Mouse (Mus musculus) intestine, embryonic 14.5 days (tissue): ENCODE measurements around the gene Eri3. TPM values are rescaled to one million over a fixed set of nuclear protein-coding genes. Genes with fewer than 3 reads are reported as not detected.
A peak's percentile ranks its signal among the peaks of the same experiment; 100 is the strongest.

Experiments
- ATAC-seq: fragments of 200-750 bp; cut with Nextera tagmentation; replicated peaks from 2 replicates; pipeline ENCODE4 v1.8.0; 2017; ENCODE audit warnings: low read depth, moderate number of reproducible peaks, moderate TSS enrichment, moderate library complexity; ENCODE audit not compliant: low FRiP score, low TSS enrichment
- DNase-seq: peaks from one replicate; pipeline ENCODE4 v3.0.0-alpha.2; 2018; ENCODE audit warnings: low spot score
- H3K27ac ChIP-seq: fragments of 300-500 bp; sonication (generic); 2 replicates; pipeline ENCODE4 v1.5.1; 2014; ENCODE audit warnings: low read depth, mild to moderate bottlenecking, control low read depth
- H3K27me3 ChIP-seq: fragments of 300-500 bp; sonication (generic); replicated peaks from 2 replicates; pipeline ENCODE4 v1.6.1; 2014; ENCODE audit warnings: low read length, control low read depth; ENCODE audit not compliant: control insufficient read depth, insufficient read depth
- H3K36me3 ChIP-seq: fragments of 300-500 bp; sonication (generic); 2 replicates; pipeline ENCODE4 v1.6.1; 2014; ENCODE audit warnings: low read length, control low read depth; ENCODE audit not compliant: control insufficient read depth, insufficient read depth
- H3K4me1 ChIP-seq: fragments of 300-500 bp; sonication (generic); replicated peaks from 2 replicates; pipeline ENCODE4 v1.6.1; 2014; ENCODE audit warnings: low read length, control low read depth, mixed read lengths; ENCODE audit not compliant: control insufficient read depth, insufficient read depth
- H3K4me2 ChIP-seq: fragments of 300-500 bp; sonication (generic); 2 replicates; pipeline ENCODE4 v1.6.1; 2014; ENCODE audit warnings: low read length
- H3K4me3 ChIP-seq: fragments of 300-500 bp; sonication (generic); 2 replicates; pipeline ENCODE4 v1.5.1; 2014; ENCODE audit warnings: low read depth, low read length, control low read depth, mixed read lengths
- H3K9ac ChIP-seq: fragments of 300-500 bp; sonication (generic); 2 replicates; pipeline ENCODE4 v1.6.1; 2014; ENCODE audit warnings: mild to moderate bottlenecking, low read length
- H3K9me3 ChIP-seq: fragments of 300-500 bp; sonication (generic); 2 replicates; pipeline ENCODE4 v1.6.1; 2016; ENCODE audit warnings: low read length, control low read depth; ENCODE audit not compliant: control insufficient read depth
- WGBS: fragments of 180-500 bp; shearing (Covaris S2); extraction: QIAGEN DNeasy Blood & Tissue Kit; methylation state at CpG from one replicate; pipeline ENCODE4 v1.1.7; 2014; 5-methylcytosine and 5-hydroxymethylcytosine counted together
- polyA plus RNA-seq: library from polyadenylated mRNA; unstranded; fragments of >200 nt; fragmentation: Nextera tagmentation; extraction: Ambion mirVana; gene quantifications from 2 replicates; pipeline ENCODE4 v1.2.1, GENCODE M21; 2014

Eri3 gene
- polyA plus RNA-seq = 131 and 141 TPM in 2 replicates

DNA sequence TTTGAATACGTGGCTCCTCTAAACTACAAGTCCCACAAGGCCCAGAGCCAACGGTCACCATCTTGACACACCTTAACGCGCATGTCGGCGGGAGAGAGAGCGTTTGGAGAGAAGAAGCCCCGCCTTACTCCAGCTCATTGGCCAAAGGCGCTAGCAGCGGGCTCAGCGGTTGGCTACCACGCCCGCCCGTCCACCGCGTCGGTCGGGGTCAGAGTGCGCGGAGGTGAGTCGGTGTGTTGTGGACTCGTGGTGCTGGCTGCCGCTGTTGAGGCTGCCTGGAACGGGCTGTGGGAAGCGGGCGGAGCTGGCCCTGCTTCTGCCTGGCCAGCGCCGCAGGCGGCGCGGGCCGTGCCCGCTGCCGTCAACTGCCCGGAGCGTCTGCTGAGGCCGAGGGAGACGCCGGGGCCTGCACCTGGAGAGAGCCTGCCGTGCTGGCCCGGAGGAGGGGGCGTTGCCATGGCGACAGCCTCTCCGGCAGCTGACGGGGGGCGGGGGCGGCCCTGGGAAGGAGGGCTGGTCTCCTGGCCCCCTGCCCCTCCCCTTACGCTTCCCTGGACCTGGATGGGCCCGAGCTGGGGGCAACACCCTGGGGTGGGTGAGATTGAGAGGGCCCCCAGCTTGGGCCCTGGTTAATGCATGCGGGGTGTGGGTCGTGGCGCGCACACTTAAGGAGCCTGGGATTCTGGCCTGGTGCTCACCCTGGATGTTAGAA is at the start of gene Eri3:
TSS of gene Eri3 (plus strand) at position 226 of the 712 bp plus-strand sequence.
- no peaks in the 10 kb centered on the region for H3K9me3 ChIP-seq
- H3K36me3 ChIP-seq = no peaks in the 10 kb centered on the region
- H3K4me1 ChIP-seq = peaks cover 11% of the 10 kb centered on the region
- under 1% methylated on average over 53 of the region's 53 CpGs for WGBS
- peak within 1 kb of the TSS; percentile 48 for H3K27ac ChIP-seq
- H3K27me3 ChIP-seq = no peaks in the 10 kb centered on the region
- H3K4me2 ChIP-seq = peak within 1 kb of the TSS; percentile 71
- peak within 1 kb of the TSS; percentile 81 for H3K9ac ChIP-seq
- ATAC-seq (peak; percentile 99), DNase-seq (peak; percentile 97)
- peak within 1 kb of the TSS; percentile 96 for H3K4me3 ChIP-seq

DNA sequence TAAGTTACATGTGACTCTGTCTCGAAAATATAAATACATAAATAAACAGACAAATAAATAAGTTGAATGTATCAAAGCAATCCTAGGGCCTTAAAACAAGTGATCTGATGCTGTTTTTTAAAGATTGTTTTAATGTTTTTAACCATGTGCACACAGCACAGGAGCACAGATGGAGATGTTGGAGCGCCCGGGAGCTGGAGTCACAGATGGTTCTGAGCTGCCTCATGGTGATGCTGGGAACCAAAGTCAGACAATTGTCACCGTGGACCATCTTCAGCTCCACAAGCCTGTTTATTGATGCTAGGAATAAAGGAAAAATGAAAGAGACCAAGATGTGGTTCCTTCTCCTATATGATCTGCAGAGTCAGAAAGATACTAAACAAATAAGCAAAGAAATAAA is 31.9 kb upstream of the Eri3 start:
- Histone ChIP-seq H3K9me3 (no peaks in the 10 kb centered on the region), H3K36me3 (no peaks in the 10 kb centered on the region), H3K4me3 (no peak overlapping the region), H3K27ac (no peak overlapping the region), H3K9ac (no peak overlapping the region), H3K27me3 (no peaks in the 10 kb centered on the region), H3K4me1 (no peaks in the 10 kb centered on the region), H3K4me2 (no peak overlapping the region)
- DNase-seq (no peak), ATAC-seq (no peak)
- 89% methylated on average over 4 of the region's 4 CpGs for WGBS

DNA sequence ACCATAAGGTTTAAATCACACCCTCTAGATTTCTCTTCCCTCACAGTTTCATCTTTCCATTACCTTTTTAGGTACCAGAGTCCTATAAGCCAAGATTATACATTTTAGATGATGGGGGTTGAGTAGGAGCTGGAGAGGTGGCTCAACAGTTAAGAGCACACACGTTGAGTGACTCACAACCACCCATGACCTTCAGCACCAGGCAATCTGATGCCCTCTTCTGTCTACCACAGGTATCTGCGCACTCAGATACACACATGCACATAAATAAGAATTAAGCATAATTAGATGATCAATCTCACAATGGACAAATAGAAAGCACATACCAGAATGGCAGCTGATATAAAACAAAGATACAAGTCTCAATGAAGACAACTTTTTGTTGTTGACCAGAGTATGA is 28.8 kb upstream of the Eri3 start:
- 0 out of 2 replicates have a peak, but pooled peaks cover 4% of the 10 kb centered on the region for H3K27me3 ChIP-seq
- 67% methylated on average over 2 of the region's 2 CpGs for WGBS
- H3K9ac ChIP-seq = no peak overlapping the region
- ATAC-seq (no peak), DNase-seq (no peak)
- no peak overlapping the region for H3K4me3 ChIP-seq
- no peak overlapping the region for H3K27ac ChIP-seq
- H3K4me2 ChIP-seq = no peak overlapping the region
- no peaks in the 10 kb centered on the region for H3K4me1 ChIP-seq
- H3K36me3 ChIP-seq = no peaks in the 10 kb centered on the region
- no peaks in the 10 kb centered on the region for H3K9me3 ChIP-seq

DNA sequence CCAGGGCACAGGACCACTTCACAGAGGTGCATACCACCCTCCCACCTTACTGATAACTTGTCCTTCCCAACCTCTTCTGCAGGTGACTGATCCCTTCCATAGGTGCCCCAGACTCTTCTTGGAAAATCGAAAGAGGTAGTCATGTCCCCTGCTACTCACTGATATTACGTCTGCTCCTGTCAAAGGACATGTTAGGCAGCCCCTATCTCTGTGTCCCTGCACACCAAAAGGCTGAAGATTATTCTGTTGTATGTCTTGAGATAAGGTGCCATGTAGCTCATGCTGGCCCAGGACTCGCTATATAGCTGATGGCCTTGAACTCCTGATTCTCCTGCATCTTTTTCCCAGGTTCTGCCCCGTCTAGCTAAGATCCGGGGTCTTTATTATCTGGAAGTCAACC is 24.2 kb upstream of the Eri3 start:
- Histone ChIP-seq H3K9ac (no peak overlapping the region), H3K27ac (no peak overlapping the region), H3K27me3 (0 out of 2 replicates have a peak, but pooled peaks cover 4% of the 10 kb centered on the region), H3K4me2 (no peak overlapping the region), H3K36me3 (no peaks in the 10 kb centered on the region), H3K9me3 (no peaks in the 10 kb centered on the region), H3K4me1 (no peaks in the 10 kb centered on the region), H3K4me3 (no peak overlapping the region)
- ATAC-seq = no peak
- no peak for DNase-seq
- WGBS = 90% methylated on average over 5 of the region's 5 CpGs

DNA sequence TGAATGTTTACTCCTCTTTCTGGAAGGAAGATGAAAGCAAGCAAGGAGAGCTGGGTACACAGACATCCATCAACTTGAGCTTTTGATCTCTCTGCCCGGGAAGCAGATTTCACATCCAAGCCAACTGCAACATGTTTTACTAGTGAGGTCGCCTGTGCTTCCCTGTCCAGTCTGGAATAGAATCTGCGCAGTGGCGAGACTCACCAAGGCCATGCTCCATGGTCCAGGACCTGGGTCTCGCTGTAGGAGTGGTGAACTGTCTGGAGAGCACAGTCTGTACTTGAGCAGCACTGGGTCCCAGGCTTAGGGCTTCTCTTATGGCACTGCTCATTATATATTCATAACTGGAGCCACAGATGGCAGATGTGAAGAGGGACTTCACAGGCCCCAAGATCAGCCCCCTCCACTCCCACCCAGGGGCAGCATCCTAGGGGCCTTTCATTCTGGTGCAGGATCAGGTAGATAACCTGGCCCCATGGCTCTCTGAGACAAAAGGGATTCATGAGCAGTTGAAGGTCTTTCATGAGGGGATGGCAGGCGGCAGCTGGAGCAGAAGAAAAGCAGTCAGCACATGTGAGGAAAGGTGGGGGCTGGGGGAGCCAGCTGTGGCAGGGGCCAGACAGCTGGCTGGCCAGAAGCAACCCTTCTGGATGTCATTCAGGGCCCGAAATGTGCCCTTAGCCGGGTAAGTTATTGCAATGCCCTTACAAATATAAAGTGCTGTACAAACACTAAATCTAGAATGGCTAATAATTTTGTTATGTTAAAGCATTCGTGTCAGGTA is 22.9 kb upstream of the Eri3 start:
- WGBS = 53% methylated on average over 9 of the region's 9 CpGs
- Histone ChIP-seq H3K27me3 (0 out of 2 replicates have a peak, but pooled peaks cover 4% of the 10 kb centered on the region), H3K27ac (no peak overlapping the region), H3K4me1 (no peaks in the 10 kb centered on the region), H3K4me2 (no peak overlapping the region), H3K36me3 (no peaks in the 10 kb centered on the region), H3K4me3 (no peak overlapping the region), H3K9me3 (no peaks in the 10 kb centered on the region), H3K9ac (no peak overlapping the region)
- DNase-seq (no peak), ATAC-seq (no peak)

DNA sequence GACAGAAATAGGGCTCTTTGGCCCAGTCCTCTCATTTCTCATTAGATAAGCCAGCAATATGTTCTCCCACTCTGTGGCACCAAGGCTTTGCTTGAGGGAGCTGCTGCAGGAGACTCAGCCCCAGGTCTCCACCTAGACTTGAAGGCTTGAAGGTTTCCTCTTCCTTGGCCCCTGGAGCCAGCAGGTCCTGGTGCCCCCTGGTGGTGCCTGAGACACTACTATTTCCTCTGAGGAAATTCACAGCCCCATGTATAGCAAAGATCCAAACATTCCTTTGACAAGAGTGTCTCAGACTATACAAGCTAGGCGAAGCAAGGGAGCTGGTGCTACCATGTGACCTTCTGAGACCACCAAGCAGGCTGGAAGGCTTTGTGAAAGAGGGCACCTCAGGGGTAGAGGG is 22.2 kb upstream of the Eri3 start:
- H3K36me3 ChIP-seq = no peaks in the 10 kb centered on the region
- H3K9me3 ChIP-seq = no peaks in the 10 kb centered on the region
- WGBS = 8% methylated on average over 1 of the region's 1 CpGs
- H3K27ac ChIP-seq = no peak overlapping the region
- no peak overlapping the region for H3K9ac ChIP-seq
- H3K4me2 ChIP-seq = no peak overlapping the region
- H3K4me3 ChIP-seq = no peak overlapping the region
- DNase-seq (peak; percentile 76), ATAC-seq (0 out of 2 replicates have a peak, but pooled peaks have one; percentile 12)
- no peaks in the 10 kb centered on the region for H3K4me1 ChIP-seq
- 0 out of 2 replicates have a peak, but pooled peaks cover 4% of the 10 kb centered on the region for H3K27me3 ChIP-seq

DNA sequence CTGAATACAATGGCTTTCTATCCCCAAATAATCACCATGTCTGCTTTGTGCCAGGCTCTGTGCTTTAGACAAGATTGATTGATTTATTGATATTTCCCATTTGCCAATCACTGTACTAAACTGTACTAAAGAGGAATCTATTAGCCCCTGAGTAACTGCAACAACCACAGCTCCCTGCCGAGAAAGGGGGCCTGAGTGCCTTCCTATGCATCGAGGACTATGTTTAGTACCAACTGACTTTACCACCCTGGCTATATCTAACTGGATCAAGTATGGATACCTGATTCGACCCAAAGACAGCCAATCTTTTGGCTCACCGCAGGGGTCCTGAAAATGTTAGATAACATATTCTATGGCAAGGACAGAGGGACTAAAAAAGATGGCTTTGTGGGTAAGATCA is 20.3 kb upstream of the Eri3 start:
- ATAC-seq (no peak), DNase-seq (no peak)
- Histone ChIP-seq H3K9me3 (no peaks in the 10 kb centered on the region), H3K27me3 (no peaks in the 10 kb centered on the region), H3K4me2 (no peak overlapping the region), H3K27ac (no peak overlapping the region), H3K4me3 (no peak overlapping the region), H3K36me3 (no peaks in the 10 kb centered on the region), H3K4me1 (no peaks in the 10 kb centered on the region), H3K9ac (no peak overlapping the region)
- 74% methylated on average over 4 of the region's 4 CpGs for WGBS

DNA sequence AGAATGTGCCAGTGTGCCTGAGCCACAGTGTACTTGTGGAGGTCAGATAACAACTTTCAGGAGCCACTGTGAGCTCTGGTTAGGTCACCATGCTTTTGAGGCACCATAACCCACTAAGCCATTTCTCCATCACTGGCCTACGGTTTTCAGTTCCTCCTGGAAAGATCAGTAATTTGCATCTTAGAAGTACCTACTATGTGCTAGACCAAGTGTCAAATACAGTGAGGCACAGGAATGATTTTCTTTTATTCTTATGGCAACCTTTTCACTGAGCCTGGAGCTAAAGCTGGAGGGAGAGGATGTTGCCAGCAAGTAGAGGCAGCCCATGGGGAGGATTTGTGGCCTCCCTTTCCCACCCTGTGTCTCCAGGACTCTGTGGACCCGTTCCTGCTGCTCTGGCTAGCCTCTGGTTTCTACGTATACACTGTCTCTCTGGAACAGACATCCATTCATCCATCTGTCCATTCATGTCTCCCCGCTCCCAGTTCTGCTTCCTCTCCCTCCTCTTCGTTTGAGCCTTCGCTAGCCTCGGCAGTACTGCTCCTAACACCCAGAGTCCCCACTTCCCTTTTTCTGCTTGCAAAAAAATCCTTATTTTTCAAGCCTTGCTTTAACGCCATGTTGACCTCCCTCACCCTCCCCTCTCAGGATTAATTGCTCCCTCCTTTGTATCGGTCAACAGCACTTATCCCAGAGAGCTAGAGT is 14.5 kb upstream of the Eri3 start:
- ATAC-seq (no peak), DNase-seq (no peak)
- WGBS = 56% methylated on average over 9 of the region's 9 CpGs

More for the DNA sequence above, 14.5 kb upstream of the Eri3 start:
- Histone ChIP-seq H3K36me3 (no peaks in the 10 kb centered on the region), H3K4me3 (no peak overlapping the region), H3K9ac (no peak overlapping the region), H3K27me3 (no peaks in the 10 kb centered on the region), H3K4me1 (no peaks in the 10 kb centered on the region), H3K9me3 (no peaks in the 10 kb centered on the region), H3K4me2 (no peak overlapping the region), H3K27ac (no peak overlapping the region)
